Mouse (Mus musculus) mouse trophoblast stem cell (cell line): ENCODE results near the gene Kiz.

Experiments used
- in situ Hi-C, 2 experiments: fragments of 300-500 bp; cut with MseI, MboI; formaldehyde crosslinking; loops; 2 replicates in 1 of 2; 3 replicates in 1 of 2; pipeline ENCODE4 v1.15.1; 2025

The Kiz gene

DNA sequence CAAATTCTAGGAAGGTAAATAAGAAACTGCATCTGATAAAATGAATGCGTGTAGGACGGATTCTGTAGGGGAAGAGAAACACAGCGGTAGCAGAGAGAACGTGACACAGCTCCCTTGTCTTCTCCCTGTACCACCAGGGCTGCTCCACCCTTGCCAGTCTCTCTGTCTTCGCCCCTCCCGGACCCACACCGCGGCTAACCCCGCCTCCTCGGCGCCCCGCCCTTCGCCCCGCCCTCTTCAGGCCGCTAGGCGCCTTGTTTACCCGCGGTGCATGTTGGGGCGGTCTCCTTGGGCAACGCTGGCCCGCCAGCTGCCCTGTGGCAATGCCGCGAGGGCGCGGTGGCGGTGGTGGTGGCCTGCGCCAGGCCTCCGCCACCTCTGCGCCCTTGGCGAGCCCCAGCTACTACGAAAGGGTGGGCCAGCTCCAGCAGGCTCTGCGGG lies at the start of gene Kiz:
TSS of gene Kiz (plus strand) at position 266 of the 441 bp plus-strand sequence.
- in situ Hi-C loops: no loop called here

DNA sequence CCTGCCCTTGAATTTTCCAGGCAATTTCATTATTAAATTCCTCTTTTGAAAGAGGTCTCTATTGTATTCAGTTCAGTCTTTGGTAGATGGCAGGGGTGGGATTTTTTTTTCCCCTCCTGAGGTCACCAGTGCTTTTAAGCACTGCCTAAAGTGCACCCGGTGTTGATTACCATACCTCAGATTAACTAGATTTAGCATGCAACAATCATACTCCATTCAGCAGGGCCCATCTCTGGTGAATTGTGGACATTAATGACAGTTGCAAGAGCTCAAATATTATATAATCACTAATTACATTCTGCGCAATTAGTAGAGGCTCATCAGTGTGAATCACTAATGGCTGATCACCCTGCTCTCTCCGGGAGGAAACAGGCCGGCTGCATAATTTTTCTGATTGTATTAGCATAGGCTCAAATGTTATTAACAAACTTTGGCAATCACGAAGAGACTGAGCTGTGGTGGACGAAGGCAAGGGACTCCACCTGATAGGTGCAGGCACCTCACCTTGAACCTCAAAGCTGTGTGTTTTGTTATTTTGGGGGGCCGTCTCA lies 45.9 kb upstream of the Kiz start:
- in situ Hi-C loops: no loop called here

DNA sequence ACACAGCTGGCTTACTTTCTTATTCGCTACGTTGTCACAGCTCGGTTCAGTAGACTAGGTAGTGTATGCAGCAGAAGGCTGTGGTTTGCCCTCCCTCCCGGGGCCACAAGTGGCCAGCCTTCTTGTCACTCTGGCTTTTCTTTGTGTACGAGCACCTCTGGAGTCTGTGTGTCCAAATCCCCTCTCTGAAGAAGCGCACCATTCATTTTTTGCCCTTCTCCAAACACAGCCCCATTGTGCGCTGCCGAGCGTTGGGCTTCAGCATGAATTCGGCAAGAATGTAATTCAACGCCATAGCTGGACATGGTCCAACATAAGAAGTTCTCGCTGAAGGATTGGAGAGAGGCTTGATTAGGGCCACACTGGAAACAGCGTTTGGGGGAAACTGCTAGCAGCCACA lies 45.0 kb upstream of the Kiz start:
- in situ Hi-C loops: no loop called here

DNA sequence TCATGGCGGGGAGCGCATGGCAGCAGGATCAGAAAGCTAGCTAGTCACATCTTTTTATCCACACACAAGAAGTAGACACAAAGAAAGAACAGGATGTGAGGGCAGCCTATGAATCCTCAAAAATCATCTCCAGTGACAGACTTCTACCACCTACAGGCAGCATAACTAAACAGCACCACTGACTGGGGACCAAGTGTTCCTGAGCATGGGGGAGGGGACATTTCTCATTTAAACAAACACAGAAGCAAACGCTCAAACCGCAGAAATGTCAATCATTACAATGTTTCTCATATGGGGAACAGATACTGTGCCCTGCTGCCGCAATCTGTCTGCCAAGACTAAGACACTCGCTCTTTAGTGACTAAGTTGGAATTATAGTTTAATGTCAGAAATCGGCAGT lies 40.7 kb upstream of the Kiz start:
- in situ Hi-C loops: no loop called here

DNA sequence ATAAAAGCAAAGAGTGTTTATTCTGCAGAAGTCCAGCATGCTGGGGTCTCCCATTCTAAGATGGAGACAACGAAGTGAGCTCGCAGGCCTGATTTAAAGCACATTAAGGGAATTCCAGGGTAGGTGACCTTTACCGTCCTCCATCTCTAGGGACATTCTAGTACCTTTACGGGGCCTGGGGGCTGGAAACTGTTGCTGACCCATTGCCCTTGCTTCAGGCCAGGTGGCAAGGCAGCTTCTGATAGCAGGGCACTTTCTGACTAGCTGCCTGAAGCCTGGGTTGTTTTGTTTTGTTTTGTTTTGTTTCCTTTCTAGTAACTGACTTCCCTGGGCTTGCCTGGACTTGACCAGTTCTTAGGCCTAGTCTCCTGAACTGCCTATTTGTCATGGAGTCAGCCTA lies 36.6 kb upstream of the Kiz start:
- in situ Hi-C loops: no loop called here

DNA sequence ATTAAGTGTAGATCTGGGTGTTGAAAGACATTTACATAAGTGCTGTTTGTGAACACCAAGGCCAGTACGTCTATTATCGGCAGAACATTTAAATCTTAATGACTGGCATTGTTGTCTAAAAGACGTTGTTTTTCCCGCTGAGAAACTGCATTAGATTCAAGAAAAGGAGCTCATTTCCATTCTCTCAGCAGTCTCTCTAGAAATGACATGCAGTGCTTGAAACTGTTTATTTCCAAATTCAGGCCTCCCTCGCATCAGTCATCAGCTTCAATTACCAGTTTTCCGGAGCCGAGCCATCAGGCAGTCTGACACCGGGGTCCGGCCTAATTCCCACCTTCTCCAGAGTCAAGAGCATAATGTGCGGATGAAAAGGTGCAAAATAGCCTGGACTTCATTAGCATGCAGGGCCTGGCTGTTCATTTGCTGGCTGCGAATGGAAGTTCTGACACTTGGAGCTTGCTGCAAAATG lies 32.1 kb upstream of the Kiz start:
- in situ Hi-C loops: no loop called here

DNA sequence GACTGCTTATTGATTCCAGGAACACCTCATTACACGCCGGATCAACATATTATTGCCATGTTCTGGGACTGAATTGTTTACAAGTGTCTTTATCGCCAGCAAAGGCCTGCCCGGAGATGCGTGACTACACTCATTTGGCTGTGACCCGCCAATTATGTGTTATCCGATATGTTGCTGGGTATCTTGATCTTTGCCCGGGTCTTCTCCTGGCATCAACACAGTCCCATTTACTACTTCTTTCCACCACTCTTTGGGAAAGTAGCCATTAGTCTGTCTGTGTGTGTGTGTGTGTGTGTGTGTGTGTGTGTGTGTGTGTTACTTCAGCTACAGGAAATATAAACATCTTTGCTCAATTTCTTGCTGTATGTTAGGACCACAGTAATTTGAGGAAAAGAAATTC lies 31.6 kb upstream of the Kiz start:
- in situ Hi-C loops: no loop called here

DNA sequence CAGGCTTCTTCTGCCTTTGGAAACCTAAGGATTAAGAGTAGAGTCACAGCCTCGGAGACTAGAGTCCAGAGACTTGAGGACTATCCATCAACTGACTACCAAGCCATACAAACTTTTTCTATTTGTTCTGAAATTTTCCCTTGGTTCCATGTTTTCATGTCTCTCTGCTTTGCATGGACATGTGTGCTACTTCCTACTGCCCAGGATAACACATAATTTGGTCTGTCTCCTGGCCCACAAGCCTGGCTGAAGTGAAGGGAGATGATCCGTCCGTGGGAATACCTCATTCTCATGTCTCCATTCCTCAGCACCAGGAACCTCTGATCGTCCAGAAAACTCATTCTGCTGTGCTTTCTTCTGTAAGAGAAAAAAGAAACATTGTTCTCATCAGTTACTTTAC lies 27.7 kb upstream of the Kiz start:
- in situ Hi-C loops: no loop called here

DNA sequence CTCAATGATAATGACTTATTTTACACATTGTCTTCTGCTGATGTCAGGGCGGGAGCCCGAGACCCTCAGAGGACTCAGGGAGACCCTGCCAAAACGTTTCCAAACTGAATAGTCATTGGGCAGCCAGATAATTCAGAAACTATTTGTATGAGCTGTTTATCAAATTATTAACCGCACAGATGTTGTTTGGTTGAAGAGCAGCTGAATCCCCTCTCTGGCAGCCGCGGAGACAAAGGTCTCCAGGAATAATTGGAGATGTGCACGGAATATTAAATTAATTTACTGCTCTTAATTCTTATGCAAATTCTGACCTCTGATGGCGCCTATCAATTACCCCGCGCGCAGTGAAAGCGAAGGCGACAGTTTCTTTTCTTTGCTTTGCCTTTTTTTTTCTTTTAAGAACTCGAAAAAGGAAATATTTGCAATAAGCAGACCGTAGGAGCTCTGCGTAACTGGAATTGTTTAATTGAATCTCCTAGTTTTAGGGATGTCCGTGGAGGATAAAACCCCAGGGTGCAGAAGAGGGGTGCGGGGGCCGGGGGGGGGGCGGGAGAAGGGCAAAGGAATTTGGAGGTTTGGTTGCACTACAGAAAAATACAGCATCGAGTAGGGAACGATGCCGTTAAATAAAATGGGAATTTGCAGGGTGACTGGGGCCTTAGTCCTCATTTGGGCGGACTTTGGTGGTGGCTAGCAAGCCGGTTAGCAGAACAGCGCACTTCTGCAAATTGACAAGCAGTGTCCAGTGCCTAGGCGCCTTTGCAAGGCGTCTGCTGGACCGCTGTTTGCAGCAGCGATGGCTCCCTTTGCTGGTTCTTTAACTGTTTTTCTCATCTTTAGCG lies 22.2 kb upstream of the Kiz start:
- in situ Hi-C loops: no loop called here

DNA sequence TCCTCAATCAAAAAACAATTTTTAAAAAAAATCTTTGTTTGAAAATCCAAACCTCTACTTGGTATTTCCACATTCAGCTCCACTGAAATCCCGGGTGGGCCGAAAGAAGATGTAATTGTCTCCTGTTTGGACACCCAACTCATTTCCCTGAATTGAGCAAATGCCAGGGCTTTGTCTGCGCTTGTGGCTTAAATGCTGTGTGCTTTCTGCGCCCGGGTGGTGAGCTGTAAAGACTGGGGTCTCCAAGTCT lies 21.7 kb upstream of the Kiz start:
- in situ Hi-C loops: no loop called here

DNA sequence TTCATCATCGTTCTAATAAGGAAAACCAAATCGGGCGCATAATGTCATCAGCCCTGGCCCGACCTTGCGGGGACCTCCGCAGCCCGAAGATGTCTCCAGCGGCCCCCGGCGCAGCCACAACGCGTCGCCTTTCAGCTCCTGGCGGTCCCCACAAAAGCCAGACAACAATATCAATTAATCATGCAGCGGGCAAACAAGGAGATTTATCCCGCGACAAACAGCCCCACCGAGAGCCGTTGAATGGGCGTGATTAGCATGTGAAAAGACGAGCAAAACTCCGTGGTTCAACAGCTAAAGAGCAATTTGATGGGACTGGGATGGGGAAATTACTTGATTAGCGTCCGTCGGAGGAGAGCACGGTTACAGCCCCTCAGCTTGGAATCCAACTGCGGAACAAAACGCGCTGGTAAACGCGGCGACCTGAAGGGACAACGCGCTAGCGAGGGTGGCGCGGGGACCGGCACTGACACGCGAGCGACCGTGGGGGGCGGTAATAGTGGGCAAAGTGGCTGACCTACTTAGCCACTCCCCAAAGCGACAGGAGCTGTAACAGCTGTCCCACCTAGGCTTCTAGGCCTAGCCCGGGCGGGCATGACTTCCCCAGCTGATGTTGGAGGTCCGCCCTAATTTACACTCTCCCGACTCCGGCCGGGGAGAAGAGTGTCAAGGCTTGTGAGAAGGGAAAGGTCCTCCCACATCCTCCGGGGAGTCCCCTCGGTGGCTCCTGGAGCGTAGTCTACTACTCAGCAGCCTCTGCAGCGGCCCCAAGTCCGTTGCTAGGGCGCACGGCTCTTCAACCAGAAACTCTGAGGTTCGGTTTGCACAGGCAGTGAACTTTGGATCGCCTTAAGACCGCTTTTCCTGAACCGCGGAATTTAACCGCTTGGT lies 21.1 kb upstream of the Kiz start:
- in situ Hi-C loops: no loop called here

DNA sequence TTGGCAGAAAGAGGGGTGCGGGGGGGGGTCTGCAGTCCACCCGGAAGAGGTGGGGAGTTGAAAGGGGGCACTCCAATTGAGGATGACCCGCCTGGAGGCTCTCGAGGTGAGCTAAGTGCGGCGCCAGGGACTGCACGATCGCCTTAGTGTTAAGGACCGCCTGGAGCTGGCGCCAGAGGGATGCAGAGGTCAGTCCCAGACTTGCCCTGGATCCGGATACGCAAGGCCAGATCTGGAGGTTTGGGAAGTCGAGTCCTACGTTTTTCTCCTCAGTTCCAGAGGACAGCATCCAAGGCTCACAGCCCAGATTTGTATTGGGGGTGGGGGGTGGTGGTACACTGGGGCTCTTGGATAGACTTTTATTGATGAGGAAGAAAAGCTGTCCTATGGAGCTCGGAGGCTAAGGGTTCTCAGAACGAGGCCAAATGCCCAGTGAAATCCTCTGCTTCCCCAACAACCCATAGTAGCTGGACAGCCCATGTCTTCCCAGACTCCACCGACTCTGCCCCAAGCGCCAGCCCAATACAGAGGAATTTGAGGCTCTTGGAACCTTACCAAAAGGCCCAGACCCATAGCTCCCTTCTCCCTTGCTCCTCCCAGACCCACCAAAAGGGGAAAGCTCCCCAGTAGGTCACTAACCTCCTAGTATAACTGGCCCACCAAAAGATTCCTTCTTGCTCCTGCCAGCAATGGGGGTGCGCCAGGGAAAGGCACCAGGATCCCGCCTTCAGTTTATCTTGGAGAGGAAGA lies 20.2 kb upstream of the Kiz start:
- in situ Hi-C loops: no loop called here

DNA sequence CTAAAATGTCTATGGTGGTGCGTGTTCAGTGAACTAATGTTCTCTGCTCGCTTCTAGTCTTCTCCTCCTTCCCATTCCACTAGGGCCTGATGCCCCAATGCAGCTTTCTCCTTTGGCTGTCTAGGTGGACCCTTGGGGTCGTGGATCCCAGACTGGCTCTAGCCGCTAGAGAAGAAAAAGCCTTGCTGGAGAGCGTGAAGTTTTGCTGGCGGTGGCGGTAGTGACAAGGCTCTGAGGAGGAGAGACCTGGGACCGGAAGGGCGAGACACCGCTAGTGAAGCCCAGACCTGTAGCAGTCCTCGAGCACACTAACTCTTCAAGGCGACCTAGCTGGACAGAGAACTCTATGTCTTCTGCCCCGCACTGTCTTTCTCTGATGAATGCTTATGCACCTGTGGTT lies 19.4 kb upstream of the Kiz start:
- in situ Hi-C loops: no loop called here

DNA sequence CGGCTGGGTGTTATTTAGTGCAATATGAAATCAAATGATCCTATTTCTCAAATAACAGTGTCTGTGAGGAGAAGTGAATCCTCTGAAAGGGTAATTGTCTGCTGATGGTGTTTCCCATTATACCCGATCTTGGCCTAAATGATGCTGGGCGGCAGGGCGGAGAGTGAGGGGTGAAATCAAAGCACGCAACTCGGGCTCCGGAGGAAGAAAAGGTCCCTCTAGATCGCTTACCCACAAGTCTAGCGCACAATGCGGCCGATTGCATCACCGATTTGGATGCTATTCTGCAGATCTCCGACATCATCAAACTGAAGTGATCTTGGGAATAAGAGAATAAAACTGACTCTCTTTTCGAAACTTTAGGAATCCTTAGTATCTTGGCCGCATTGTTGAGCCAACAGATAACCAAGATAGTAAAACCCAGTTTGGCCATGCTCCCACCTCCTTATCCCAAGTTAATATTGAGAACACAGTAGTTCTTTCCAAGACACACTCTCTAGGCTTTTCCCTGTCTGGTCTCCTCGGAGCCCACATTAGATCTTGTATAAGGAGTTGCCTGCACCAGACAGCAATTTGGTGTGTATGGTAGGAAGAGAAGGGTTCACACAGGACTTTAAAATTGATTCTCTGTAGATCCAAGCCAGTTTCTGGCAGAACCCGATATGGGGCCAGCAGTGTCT lies 18.7 kb upstream of the Kiz start:
- in situ Hi-C loops: no loop called here

DNA sequence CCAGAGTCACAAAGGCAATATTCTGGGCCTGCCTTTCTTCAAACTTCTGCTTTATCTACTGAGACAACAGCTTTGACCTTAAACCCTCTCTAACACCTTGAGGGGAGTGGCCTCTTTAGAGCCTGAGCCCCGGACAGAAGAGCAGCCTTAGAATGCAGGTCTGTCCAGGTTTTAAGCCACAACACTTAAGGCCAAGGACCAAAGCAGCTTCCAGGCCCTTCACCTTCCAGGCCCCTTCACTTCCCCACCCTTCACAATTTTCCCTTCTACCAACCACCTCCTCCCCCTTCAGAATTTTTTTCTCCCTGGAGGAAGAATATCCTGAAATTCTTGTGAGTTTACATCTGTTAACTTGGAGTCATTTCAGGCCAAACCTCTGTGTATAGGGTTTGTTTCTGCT lies 18.0 kb upstream of the Kiz start:
- in situ Hi-C loops: no loop called here

DNA sequence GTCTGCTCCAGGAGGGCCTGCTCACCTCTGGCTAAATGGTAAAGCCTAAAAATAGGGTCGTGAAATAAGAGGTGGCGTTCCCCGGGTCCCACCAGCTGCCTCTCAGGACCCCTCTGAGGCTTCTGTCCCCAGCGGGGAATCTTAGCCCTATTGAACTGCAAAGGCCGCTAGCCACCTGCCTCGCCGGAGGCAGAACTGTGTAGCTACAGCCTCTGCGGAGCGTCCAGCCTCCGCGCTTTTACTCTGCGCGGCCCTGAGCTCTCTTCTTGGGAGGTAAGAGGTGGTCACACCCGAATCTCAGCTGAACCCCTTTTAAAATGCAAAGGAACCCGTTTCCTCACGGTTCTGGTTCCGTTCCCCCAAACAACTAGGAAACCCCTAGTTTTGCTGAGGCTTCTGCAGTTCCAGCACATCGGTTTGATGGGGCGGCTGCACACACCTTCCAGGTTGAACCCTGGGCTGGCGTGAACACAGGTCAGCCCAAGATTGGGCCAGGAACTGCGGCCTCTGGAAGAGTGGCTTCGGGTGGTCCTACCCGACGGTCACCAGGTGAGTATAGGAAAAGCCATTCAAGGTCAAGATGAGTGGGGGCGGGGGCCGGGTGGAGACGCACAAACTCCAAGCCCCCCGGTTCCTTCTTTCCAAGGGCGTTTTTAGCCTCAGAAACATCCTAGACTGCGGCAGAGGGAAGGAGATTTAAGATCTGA lies 16.9 kb upstream of the Kiz start:
- in situ Hi-C loops: no loop called here

DNA sequence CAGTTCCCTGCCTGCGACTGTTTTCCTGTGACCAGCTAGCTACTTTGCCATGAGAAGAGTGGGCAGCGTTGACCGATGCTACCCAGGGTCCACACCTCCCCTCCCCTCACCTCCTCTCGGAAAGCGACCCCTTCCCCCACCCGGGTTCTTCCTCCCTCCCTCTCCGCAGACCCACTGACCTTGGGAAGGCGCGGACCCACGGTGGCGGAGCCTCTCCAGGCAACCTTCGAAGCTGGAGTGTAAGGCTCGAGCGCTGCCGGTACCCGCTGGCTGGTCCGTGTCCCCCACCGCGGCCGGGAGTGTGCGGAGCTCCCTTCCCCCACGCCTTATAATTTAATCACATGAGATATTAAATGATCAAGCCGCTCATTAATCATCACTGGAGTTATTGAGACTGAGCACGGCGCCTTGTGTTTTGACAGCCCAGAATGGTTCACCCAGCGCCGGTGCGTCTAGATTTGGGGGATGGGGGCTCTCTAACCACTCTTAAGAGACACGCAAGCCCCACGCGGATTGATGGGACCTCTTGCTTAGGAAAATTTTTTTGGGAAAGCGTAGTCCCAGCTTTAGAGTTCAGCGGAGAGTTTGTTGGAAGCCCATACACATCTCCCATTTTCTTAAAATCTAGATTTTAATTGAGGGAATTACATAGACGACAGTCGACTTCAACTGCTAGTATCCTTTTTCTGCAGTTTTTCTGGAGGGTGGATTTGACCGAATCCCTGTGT lies 16.2 kb upstream of the Kiz start:
- in situ Hi-C loops: no loop called here

DNA sequence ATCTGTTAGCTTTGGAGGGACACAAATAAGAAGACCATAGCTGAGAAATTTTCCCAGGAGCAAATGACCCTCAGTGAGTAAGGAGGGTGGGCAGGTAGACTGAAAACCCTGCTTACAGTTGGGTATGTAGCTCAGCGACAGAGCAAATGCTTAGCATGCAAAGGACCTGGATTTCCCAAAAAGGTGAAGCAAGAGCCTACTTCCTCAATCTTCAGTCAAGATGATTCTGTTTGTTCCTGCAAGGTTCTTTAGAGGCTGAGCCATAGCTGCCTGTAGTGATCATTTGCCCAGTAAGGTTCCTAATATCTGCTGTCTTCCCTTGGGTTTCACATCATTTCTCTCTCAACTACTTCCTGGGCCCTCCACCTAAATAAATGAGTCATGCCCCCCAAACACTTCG lies 7.8 kb upstream of the Kiz start:
- in situ Hi-C loops: no loop called here

DNA sequence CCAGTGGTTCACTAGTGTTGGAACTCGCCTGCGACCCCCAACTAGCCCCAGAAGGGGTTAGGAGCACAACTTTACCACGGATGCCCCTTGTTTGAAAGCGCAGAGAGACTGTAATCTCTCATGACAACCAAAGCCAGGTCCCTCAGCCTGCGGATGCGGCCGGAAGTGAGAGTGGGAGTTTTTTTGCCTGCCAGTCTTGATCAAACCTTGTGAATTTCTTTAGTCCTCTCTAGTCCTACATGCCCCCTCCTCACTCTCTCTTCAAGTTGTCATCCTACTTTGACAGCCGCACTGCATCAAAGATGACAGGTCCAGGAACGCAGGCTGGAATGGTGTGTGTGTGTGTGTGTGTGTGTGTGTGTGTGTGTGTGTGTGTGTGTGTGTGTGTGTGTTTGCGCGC lies 456 bp downstream of the Kiz start:
- in situ Hi-C loops: no loop called here

DNA sequence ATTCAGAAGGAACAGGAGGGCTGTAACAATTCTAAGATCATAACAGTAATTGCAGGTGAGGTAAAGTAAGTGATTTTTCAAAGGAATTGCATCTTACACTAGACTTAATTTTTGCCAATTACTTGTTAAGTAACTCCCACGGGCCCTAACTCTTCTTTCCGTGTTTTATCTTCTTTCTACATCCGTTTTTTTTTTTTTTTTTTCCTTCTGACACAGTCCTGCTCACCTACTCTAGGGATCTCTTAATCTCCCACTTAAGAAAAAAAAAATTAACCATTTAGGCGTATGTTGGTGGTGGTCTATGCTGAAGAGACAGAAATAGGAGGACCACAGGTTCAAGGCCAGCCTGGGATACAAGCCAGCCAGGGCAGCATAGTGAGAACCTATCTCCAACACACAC lies 1.2 kb downstream of the Kiz start:
- in situ Hi-C loops: no loop called here
